Mouse (Mus musculus) E14TG2a.4 (cell line): ENCODE measurements around the gene Pou2f2.

Source experiments
- CTCF ChIP-seq: conservative IDR thresholded peaks from 2 replicates; pipeline ENCODE4 v1.5.1; 2014; ENCODE audit warnings: low read length
- POU5F1 ChIP-seq: IDR thresholded peaks from 2 replicates; pipeline ENCODE4 v1.6.1; 2014; ENCODE audit warnings: low read length, borderline replicate concordance

DNA sequence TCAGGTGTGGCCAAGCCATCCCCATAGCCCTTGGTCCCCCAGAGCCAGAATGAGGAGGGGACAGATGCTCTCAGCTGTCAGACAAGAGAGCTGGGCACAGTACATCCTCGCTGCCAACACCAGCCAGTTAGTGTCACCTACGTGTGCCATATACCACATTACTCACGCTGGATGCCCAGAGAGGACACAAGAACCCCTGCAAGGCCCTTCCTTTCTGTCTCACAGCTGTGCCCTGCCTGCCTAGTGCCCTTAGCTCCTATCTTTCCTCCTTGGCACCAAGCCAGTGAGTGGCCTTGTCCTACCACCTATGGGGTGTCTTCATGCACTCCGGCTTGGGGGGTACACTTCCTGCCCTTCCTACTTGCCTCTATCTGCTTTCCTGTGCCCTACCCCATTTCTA lies 24.9 kb downstream of the Pou2f2 start:
- TF ChIP-seq CTCF (no peak), POU5F1 (no peak)
